Mouse (Mus musculus) heart, embryonic 14.5 days (tissue): ENCODE results near the gene Cdpf1. TPM values are rescaled to one million over a fixed set of nuclear protein-coding genes. Genes with fewer than 3 reads are reported as not detected.

Experiments used
- ATAC-seq: fragments of 200-750 bp; cut with Nextera tagmentation; 2 replicates; pipeline ENCODE4 v1.8.0; 2017; ENCODE audit warnings: low read depth, moderate TSS enrichment; ENCODE audit not compliant: insufficient number of reproducible peaks, insufficient read depth, low FRiP score
- H3K27ac ChIP-seq, 2 experiments: fragments of 200-500 bp in 1 of 2; fragments of 300-500 bp in 1 of 2; sonication (generic) in 1 of 2; replicated peaks in 1 of 2; 2 replicates each; pipeline ENCODE4 v1.5.1; 2012 to 2014; ENCODE audit warnings: low read depth in 2 of 2, low read length in 2 of 2, control low read depth in 1 of 2, mild to moderate bottlenecking in 1 of 2, mixed read lengths in 1 of 2; ENCODE audit not compliant: control insufficient read depth in 1 of 2, insufficient read depth in 1 of 2
- H3K27me3 ChIP-seq: fragments of 300-500 bp; sonication (generic); 2 replicates; pipeline ENCODE4 v1.6.1; 2014; ENCODE audit warnings: mild to moderate bottlenecking, low read length, control low read depth; ENCODE audit not compliant: control insufficient read depth, insufficient read depth
- H3K36me3 ChIP-seq: fragments of 300-500 bp; sonication (generic); 2 replicates; pipeline ENCODE4 v1.6.1; 2014; ENCODE audit warnings: mild to moderate bottlenecking, control low read depth, low read length, mixed read lengths; ENCODE audit not compliant: control insufficient read depth, insufficient read depth
- H3K4me1 ChIP-seq, 2 experiments: fragments of 200-500 bp in 1 of 2; fragments of 300-500 bp in 1 of 2; sonication (generic) in 1 of 2; 2 replicates each; pipeline ENCODE4 v1.6.1; 2012 to 2014; ENCODE audit warnings: low read length in 2 of 2, control low read depth in 1 of 2, mixed read lengths in 1 of 2; ENCODE audit not compliant: control insufficient read depth in 2 of 2, insufficient read depth in 2 of 2
- H3K4me2 ChIP-seq: fragments of 300-500 bp; sonication (generic); 2 replicates; pipeline ENCODE4 v1.6.1; 2014; ENCODE audit warnings: mild to moderate bottlenecking, low read length
- H3K4me3 ChIP-seq, 2 experiments: fragments of 200-500 bp in 1 of 2; fragments of 300-500 bp in 1 of 2; sonication (generic) in 1 of 2; 2 replicates each; pipeline ENCODE4 v1.5.1; 2012 to 2014; ENCODE audit warnings: low read length in 2 of 2, mild to moderate bottlenecking in 2 of 2, control low read depth in 1 of 2, low read depth in 1 of 2, moderate library complexity in 1 of 2; ENCODE audit not compliant: control insufficient read depth in 1 of 2, insufficient read depth in 1 of 2
- H3K9ac ChIP-seq: fragments of 300-500 bp; sonication (generic); 2 replicates; pipeline ENCODE4 v1.6.1; 2014; ENCODE audit warnings: mild to moderate bottlenecking, low read length
- H3K9me3 ChIP-seq: fragments of 300-500 bp; sonication (generic); 2 replicates; pipeline ENCODE4 v1.6.1; 2016; ENCODE audit warnings: low read length, control low read depth; ENCODE audit not compliant: control insufficient read depth
- WGBS: fragments of 180-500 bp; shearing (Covaris S2); extraction: QIAGEN DNeasy Blood & Tissue Kit; methylation state at CpG from one replicate; pipeline ENCODE4 v1.1.7; 2014; 5-methylcytosine and 5-hydroxymethylcytosine counted together
- polyA plus RNA-seq: library from polyadenylated mRNA; unstranded; fragments of >200 nt; fragmentation: Nextera tagmentation; extraction: Ambion mirVana; gene quantifications from 2 replicates; pipeline ENCODE4 v1.2.1, GENCODE M21; 2014

Gene Cdpf1
- polyA plus RNA-seq, 1 experiment from 2014 or later: 53.5 TPM

DNA sequence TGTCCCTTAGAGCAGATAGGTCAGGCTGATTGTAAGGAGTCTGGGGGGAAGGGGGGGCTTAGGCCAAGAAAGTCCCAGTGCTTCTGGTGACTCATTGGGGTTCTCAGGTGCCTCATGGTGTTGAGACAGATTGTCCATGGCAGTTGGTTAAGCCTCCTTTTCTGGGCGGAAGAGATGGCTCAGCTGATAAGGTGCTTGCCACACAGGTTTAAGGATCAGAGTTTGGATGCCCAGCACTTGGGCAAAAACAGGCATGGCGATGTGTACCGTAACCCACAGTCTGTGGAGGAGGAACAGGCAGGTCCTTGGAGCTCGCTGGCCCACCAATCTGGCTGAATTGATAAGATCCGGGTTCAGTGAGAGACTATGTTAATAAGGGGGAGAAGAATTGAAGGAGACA lies 25.4 kb upstream of the Cdpf1 start:
- WGBS: 81% methylated on average over 5 of the region's 5 CpGs
- no peak overlapping the region for H3K4me3 ChIP-seq
- H3K9me3 ChIP-seq: no peaks in the 10 kb centered on the region
- H3K9ac ChIP-seq: no peak overlapping the region
- no peak for ATAC-seq
- H3K4me2 ChIP-seq: no peak overlapping the region
- no peaks in the 10 kb centered on the region for H3K36me3 ChIP-seq
- no peak overlapping the region for H3K27ac ChIP-seq
- peaks cover 0 to 4% of the 10 kb centered on the region in 2 experiments; a peak in 2 of 4 replicates for H3K4me1 ChIP-seq
- no peaks in the 10 kb centered on the region for H3K27me3 ChIP-seq

DNA sequence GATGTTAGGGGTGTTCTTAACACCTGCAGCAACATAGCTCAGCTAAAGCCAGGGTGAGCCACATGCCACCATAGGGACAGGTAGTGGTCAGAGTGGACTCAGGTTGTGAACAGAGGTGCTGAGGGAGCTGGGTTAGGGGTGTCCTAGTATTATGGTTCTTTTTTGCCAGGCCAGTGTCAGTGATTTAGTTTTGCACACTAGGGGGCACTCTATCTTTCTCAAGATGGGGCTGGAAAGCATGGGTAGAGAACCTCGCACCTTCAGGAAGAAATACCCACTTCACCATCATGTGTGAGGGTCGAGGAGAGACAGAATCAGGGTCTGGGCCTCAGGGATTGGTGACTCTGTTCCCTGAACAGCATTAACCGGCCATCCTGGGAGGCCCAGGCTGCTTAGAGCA lies 23.8 kb upstream of the Cdpf1 start:
- Histone ChIP-seq H3K4me1 (peaks cover 0 to 8% of the 10 kb centered on the region in 2 experiments; a peak in 2 of 4 replicates), H3K9me3 (no peaks in the 10 kb centered on the region), H3K36me3 (no peaks in the 10 kb centered on the region), H3K4me2 (no peak overlapping the region), H3K27me3 (no peaks in the 10 kb centered on the region), H3K9ac (no peak overlapping the region), H3K4me3 (no peak overlapping the region), H3K27ac (no peak overlapping the region)
- whole genome bisulfite sequencing: 48% methylated on average over 3 of the region's 3 CpGs
- no peak for ATAC-seq

DNA sequence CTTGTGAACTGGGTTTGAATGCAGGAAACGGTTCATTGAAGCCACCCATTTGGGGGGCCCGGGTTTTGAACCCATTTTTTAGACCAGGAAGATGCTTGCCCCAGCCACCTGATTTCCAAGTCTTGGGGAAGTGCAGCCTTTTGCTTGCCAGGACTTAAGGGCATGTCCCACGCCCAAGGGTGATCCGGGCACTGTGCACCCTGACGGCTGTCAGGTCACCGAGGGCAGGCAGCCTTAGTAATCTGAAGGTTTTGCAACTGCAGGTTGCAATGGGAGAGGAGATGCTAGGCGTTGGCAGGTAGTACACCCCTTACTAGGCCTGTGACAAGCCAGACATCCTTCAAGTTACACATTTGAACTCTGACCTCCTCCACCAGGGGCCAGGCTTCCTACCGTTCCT lies 21.1 kb upstream of the Cdpf1 start:
- WGBS: 46% methylated on average over 8 of the region's 8 CpGs
- no peak for ATAC-seq
- H3K36me3 ChIP-seq: no peaks in the 10 kb centered on the region

DNA sequence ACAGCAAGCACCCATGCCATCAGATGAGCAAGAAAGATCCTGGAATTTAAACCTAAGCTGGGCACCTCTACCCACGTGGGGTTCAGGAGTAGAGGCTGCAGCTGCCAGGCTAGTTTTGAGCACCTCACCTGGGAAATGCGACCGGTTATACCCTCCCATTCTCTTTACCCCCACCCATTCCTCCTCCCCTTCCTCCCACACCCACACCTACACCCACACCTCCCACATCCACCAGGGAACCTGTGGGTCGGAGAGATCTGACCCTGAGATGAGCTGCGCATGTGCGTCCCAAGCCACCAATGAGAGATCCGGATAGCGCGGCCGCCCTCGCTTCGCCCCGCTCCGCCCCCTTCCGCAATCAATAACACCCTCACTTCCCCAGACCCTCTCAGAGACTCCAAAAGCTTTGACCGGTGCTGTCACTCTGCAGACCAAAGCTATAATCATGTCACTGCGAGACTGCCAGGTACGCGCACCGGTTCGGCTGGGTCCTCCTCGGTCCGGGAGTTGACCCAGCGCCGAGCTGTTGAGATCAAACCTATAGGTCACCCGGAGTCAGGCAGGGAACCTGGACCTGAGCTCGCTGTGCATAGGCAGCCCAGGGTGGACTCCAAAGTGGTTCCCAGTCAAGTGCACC lies 20.6 kb upstream of the Cdpf1 start, which contains the start of gene Ttc38:
TSS of gene Ttc38 (plus strand) at position 353 of the 637 bp plus-strand sequence.
- Histone ChIP-seq H3K27me3 (no peaks in the 10 kb centered on the region), H3K4me2 (peak within 1 kb of the TSS; percentile 94), H3K36me3 (no peaks in the 10 kb centered on the region), H3K9me3 (no peaks in the 10 kb centered on the region), H3K4me1 (peaks cover 0 to 8% of the 10 kb centered on the region in 2 experiments; a peak in 2 of 4 replicates), H3K27ac (no peak within 1 kb of the TSS), H3K9ac (peak within 1 kb of the TSS; percentile 77), H3K4me3 (peak within 1 kb of the TSS; percentile 66 to 68)
- WGBS: 2% methylated on average over 27 of the region's 27 CpGs
- peak; percentile 59 for ATAC-seq

More for the DNA sequence above, 21.1 kb upstream of the Cdpf1 start:
- Histone ChIP-seq H3K4me1 (peaks cover 0 to 8% of the 10 kb centered on the region in 2 experiments; a peak in 2 of 4 replicates), H3K27me3 (no peaks in the 10 kb centered on the region), H3K27ac (no peak overlapping the region), H3K4me2 (peak overlapping the region; percentile 94), H3K9me3 (no peaks in the 10 kb centered on the region), H3K4me3 (peak overlapping the region; percentile 66 to 68), H3K9ac (peak overlapping the region; percentile 77)

DNA sequence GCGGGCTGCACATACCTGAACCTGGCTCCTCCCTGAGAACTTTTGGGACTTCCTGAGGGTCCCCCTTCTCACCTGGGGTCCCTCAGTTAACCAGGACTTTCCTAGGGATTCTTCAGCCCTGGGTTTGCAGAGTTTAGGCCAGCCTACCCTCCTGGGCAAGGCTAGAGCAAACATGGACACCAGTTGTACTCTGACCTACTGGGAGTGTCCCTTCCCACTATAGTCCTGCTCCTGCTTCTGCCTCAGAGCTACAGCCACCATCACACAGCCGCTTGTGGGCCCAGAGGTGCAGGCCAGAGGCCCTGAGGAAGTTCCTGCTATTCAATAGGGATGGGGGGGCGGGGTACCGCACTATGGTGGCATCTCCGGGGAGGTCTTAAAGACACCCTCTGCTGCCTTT lies 18.0 kb upstream of the Cdpf1 start:
- Histone ChIP-seq H3K27ac (no peak overlapping the region), H3K27me3 (no peaks in the 10 kb centered on the region), H3K9me3 (no peaks in the 10 kb centered on the region), H3K4me3 (no peak overlapping the region), H3K4me2 (no peak overlapping the region), H3K36me3 (no peaks in the 10 kb centered on the region), H3K9ac (no peak overlapping the region), H3K4me1 (peaks cover 0 to 8% of the 10 kb centered on the region in 2 experiments; a peak in 2 of 4 replicates)
- ATAC-seq: no peak
- 77% methylated on average over 5 of the region's 5 CpGs for WGBS

DNA sequence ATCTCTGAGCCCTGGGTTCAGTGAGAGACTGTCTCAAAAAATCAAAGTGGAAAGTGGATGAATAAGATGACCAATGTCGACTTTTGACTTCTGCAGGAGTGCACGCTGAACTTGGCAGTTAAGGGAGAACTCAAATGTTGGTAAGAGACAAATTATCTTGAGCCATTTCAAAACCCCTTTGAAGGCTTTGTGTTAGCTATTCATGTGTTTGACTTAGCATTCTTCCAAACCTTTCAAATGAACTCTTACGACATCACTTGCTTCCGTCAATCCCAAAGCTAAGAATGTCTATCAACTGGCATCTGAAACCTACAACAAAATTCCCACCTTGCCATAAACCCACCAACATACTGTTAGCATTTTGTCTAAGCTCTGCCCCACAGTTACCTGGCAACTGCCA lies 16.6 kb upstream of the Cdpf1 start:
- whole genome bisulfite sequencing: 83% methylated on average over 4 of the region's 4 CpGs
- Histone ChIP-seq H3K9ac (no peak overlapping the region), H3K27ac (no peak overlapping the region), H3K4me2 (no peak overlapping the region), H3K9me3 (no peaks in the 10 kb centered on the region), H3K27me3 (no peaks in the 10 kb centered on the region), H3K4me3 (no peak overlapping the region), H3K36me3 (no peaks in the 10 kb centered on the region), H3K4me1 (peaks cover 0 to 8% of the 10 kb centered on the region in 2 experiments; a peak in 2 of 4 replicates)
- no peak for ATAC-seq

DNA sequence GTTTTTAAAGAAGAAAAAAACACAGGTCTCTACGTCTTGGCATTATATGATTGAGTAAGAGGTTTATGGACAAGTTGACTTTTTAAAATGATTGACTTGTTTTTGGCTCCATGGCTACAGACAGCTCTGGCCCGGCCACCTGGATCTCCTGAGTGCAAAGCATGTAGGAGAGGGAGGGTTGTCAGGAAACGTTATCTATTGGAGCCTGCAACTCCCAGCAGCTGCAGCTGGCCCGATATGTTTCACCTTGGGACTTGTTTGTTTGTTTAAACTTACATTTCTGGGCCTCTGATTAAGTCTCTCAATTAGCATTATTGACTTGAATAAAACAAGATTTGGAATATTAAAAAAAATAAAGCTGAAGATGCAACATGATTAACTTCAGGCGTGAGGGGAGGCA lies 15.2 kb upstream of the Cdpf1 start:
- Histone ChIP-seq H3K4me3 (no peak overlapping the region), H3K27ac (no peak overlapping the region), H3K9me3 (no peaks in the 10 kb centered on the region), H3K36me3 (no peaks in the 10 kb centered on the region), H3K9ac (no peak overlapping the region), H3K4me2 (no peak overlapping the region), H3K4me1 (peaks cover 0 to 5% of the 10 kb centered on the region in 2 experiments; a peak in 2 of 4 replicates), H3K27me3 (peaks cover 8% of the 10 kb centered on the region; the same call in 1 of the 2 replicates)
- 39% methylated on average over 5 of the region's 5 CpGs for WGBS
- ATAC-seq: no peak

DNA sequence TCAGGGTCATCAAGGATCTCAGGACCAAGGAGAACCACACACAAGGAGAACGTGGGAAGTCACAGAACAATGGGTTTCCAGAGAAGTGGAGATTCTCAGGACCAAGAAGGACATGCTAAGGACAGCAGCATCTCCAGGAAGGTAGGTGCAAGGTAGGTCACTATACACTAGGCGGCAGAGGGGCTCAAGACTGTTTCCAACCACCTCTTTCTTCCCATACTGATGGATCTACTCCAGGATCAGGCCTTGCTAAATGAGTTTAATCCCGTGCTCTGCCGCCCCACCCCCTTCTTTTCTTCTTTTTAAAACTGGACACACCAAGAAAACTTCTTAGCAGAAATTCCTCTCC lies 10.5 kb upstream of the Cdpf1 start:
- H3K4me3 ChIP-seq: peak overlapping the region; percentile 50 to 52
- H3K27me3 ChIP-seq: peaks cover 24% of the 10 kb centered on the region
- H3K36me3 ChIP-seq: no peaks in the 10 kb centered on the region
- peaks cover 2% of the 10 kb centered on the region in 2 experiments; a peak in 2 of 4 replicates for H3K4me1 ChIP-seq
- 20% methylated on average over 4 of the region's 4 CpGs for WGBS
- peak overlapping the region; percentile 81 for H3K9ac ChIP-seq
- ATAC-seq: no peak
- peak overlapping the region; percentile 94 for H3K4me2 ChIP-seq
- no peak overlapping the region for H3K27ac ChIP-seq
- no peaks in the 10 kb centered on the region; the same call in 1 of the 2 replicates for H3K9me3 ChIP-seq
